Mouse (Mus musculus) heart, embryonic 16.5 days (tissue): Measurements from ENCODE around the gene Alx3. TPM values are rescaled to one million over a fixed set of nuclear protein-coding genes. Genes with fewer than 3 reads are reported as not detected.
A peak's percentile ranks its signal among the peaks of the same experiment; 100 is the strongest.

Source experiments
- ATAC-seq: fragments of 200-750 bp; cut with Nextera tagmentation; replicated peaks from 2 replicates; pipeline ENCODE4 v1.8.0; 2017; ENCODE audit warnings: moderate number of reproducible peaks; ENCODE audit not compliant: insufficient read depth, low FRiP score; ENCODE audit errors: extremely low read depth
- H3K27ac ChIP-seq: fragments of 300-500 bp; sonication (generic); 2 replicates; pipeline ENCODE4 v1.5.1; 2014; ENCODE audit warnings: mild to moderate bottlenecking, low read length, control low read depth, moderate library complexity
- H3K27me3 ChIP-seq: fragments of 300-500 bp; sonication (generic); 2 replicates; pipeline ENCODE4 v1.6.1; 2014; ENCODE audit warnings: low read length, mixed read lengths; ENCODE audit not compliant: control insufficient read depth, insufficient read depth
- H3K36me3 ChIP-seq: fragments of 300-500 bp; sonication (generic); 2 replicates; pipeline ENCODE4 v1.6.1; 2014; ENCODE audit not compliant: control insufficient read depth, insufficient read depth
- H3K4me1 ChIP-seq: fragments of 300-500 bp; sonication (generic); 2 replicates; pipeline ENCODE4 v1.6.1; 2014; ENCODE audit warnings: low read length, mixed read lengths; ENCODE audit not compliant: control insufficient read depth, insufficient read depth
- H3K4me2 ChIP-seq: fragments of 300-500 bp; sonication (generic); 2 replicates; pipeline ENCODE4 v1.6.1; 2014; ENCODE audit warnings: low read depth, mild to moderate bottlenecking, control low read depth, low read length
- H3K4me3 ChIP-seq: fragments of 300-500 bp; sonication (generic); 2 replicates; pipeline ENCODE4 v1.5.1; 2014; ENCODE audit warnings: mild to moderate bottlenecking, control low read depth, low read length
- H3K9ac ChIP-seq: fragments of 300-500 bp; sonication (generic); 2 replicates; pipeline ENCODE4 v1.6.1; 2014; ENCODE audit warnings: low read length, control low read depth
- H3K9me3 ChIP-seq: fragments of 300-500 bp; sonication (generic); replicated peaks from 2 replicates; pipeline ENCODE4 v1.6.1; 2016; ENCODE audit warnings: low read length; ENCODE audit not compliant: control insufficient read depth
- WGBS: fragments of 180-500 bp; shearing (Covaris S2); extraction: QIAGEN DNeasy Blood & Tissue Kit; methylation state at CpG from one replicate; pipeline ENCODE4 v1.1.7; 2014; 5-methylcytosine and 5-hydroxymethylcytosine counted together
- polyA plus RNA-seq: library from polyadenylated mRNA; unstranded; fragments of >200 nt; fragmentation: Nextera tagmentation; extraction: Ambion mirVana; gene quantifications from 2 replicates; pipeline ENCODE4 v1.2.1, GENCODE M21; 2015

Gene Alx3
- polyA plus RNA-seq, 1 experiment from 2014 or later: 0.26 TPM

GRCm38 (mm10) chr3:107581103-107582010, 13.5 kb upstream of the Alx3 start:
- peaks cover 7% of the 10 kb centered on the region; the same call in 1 of the 2 replicates for H3K4me1 ChIP-seq
- H3K27ac ChIP-seq: no peak overlapping the region
- no peaks in the 10 kb centered on the region for H3K36me3 ChIP-seq
- no peak overlapping the region for H3K4me2 ChIP-seq
- no peaks in the 10 kb centered on the region for H3K9me3 ChIP-seq
- ATAC-seq: no peak
- WGBS: 15% methylated on average over 15 of the region's 15 CpGs
- H3K27me3 ChIP-seq: peaks cover 67% of the 10 kb centered on the region
- no peak overlapping the region for H3K4me3 ChIP-seq
- no peak overlapping the region for H3K9ac ChIP-seq

DNA sequence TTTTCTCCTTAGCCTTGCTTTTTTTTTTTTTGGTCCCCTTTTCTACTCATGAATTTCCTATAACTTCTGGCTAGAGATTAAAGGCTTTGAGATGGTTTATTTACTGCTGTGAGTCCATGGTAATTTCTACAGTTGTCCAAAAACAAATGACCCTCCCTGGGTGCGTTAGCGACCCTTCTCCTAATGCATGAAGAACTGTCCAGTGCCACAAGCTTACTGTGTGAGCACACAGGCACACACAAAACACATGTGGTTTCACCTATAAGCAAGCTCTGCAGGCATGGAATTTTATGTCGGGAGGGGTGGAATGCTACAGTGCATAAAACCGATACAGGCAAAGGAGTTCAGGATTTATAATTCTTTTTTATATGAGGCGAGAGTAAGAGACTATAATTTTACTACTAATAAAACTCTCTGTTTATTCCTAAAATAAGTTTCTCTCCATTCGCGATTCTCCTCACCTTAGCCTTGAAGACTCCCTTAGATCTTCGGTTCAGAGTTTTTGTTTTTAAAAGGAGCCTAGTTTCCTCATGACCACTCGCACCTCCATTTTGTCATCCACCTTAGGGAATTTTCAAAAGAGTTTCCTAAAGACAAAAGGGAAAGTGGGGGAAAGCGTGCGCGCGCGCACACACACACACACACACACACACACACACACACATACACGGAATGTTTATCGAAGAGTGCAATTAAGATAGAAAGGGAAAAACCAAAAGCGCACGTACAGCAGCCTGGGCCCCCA, 12.5 kb upstream of the Alx3 start:
- Histone ChIP-seq H3K27ac (no peak overlapping the region), H3K9ac (peak overlapping the region; percentile 57; the same call in 1 of the 2 replicates), H3K4me3 (peak overlapping the region; percentile 54), H3K4me1 (peaks cover 7% of the 10 kb centered on the region; the same call in 1 of the 2 replicates), H3K9me3 (no peaks in the 10 kb centered on the region), H3K36me3 (no peaks in the 10 kb centered on the region), H3K27me3 (peaks cover 76% of the 10 kb centered on the region), H3K4me2 (peak overlapping the region; percentile 77)
- ATAC-seq: no peak
- 5% methylated on average over 18 of the region's 18 CpGs for WGBS

- WGBS: 2% methylated on average over 65 of the region's 65 CpGs
- no peaks in the 10 kb centered on the region for H3K9me3 ChIP-seq
- peak overlapping the region; percentile 54 for H3K4me3 ChIP-seq
- H3K36me3 ChIP-seq: no peaks in the 10 kb centered on the region
- no peak overlapping the region for H3K27ac ChIP-seq
- peaks cover 7% of the 10 kb centered on the region; the same call in 1 of the 2 replicates for H3K4me1 ChIP-seq
- peak overlapping the region; percentile 57 for H3K9ac ChIP-seq
- no peak for ATAC-seq
- H3K27me3 ChIP-seq: peaks cover 84% of the 10 kb centered on the region
- H3K4me2 ChIP-seq: peak overlapping the region; percentile 77
These were observed 11.7 kb upstream of the Alx3 start for GRCm38 (mm10) chr3:107582875-107583767.

- ATAC-seq: no peak
- no peaks in the 10 kb centered on the region for H3K36me3 ChIP-seq
- WGBS: 37% methylated on average over 1 of the region's 1 CpGs
- H3K9ac ChIP-seq: no peak overlapping the region
- H3K4me1 ChIP-seq: peaks cover 7% of the 10 kb centered on the region; the same call in 1 of the 2 replicates
- H3K27ac ChIP-seq: no peak overlapping the region
- peaks cover 88% of the 10 kb centered on the region for H3K27me3 ChIP-seq
- no peaks in the 10 kb centered on the region for H3K9me3 ChIP-seq
- H3K4me3 ChIP-seq: no peak overlapping the region
- no peak overlapping the region for H3K4me2 ChIP-seq
These were observed 10.9 kb upstream of the Alx3 start for GRCm38 (mm10) chr3:107583893-107584292.

DNA sequence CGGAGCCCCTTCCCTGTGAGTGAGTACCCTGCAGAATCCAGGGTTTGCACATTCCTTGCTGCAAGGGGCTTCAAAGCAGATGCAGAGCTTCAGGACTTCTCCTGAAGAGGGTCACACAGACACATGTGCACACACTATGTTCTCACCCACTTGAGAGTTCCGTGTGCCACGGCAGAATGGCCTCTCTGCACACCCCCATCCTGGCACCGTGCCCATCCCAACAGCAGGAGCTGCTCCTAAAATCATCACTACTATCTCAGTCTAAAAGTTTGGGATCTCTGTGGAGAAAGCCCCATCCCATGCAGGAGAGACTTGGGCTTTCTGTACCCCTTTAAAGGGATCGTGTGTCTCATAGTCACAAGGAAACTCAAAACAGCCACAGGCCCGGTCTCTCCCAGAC, 8.3 kb upstream of the Alx3 start:
- ATAC-seq: no peak
- Histone ChIP-seq H3K4me1 (peaks cover 7% of the 10 kb centered on the region; the same call in 1 of the 2 replicates), H3K4me3 (no peak overlapping the region), H3K4me2 (no peak overlapping the region), H3K36me3 (no peaks in the 10 kb centered on the region), H3K9me3 (no peaks in the 10 kb centered on the region), H3K27me3 (peaks cover 85% of the 10 kb centered on the region), H3K27ac (no peak overlapping the region), H3K9ac (no peak overlapping the region)
- 50% methylated on average over 6 of the region's 6 CpGs for WGBS

DNA sequence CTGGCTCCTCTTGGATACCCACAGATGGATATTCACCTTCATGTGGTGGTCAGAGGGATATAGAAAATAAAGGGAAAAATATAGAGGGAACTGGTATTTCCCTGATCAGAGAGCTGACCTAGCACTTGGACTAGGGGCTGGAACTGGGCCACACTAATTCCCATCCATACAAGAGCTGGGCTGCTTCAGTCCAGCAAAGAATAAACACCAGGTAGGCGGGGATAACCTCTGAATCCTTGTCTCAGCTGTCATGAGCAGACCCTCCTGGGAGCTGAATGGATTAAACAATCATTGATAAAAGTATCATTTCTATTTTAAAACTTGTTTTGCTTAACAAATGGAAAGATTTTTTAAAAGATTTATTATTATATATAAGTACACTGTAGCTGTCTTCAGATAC, 3.2 kb upstream of the Alx3 start:
- Histone ChIP-seq H3K9ac (no peak overlapping the region), H3K27ac (no peak overlapping the region), H3K4me1 (peaks cover 12% of the 10 kb centered on the region), H3K27me3 (peaks cover 82% of the 10 kb centered on the region), H3K36me3 (no peaks in the 10 kb centered on the region), H3K4me3 (no peak overlapping the region), H3K9me3 (no peaks in the 10 kb centered on the region), H3K4me2 (no peak overlapping the region)
- ATAC-seq: no peak
- 53% methylated on average over 1 of the region's 1 CpGs for WGBS

- H3K4me3 ChIP-seq: no peak overlapping the region
- peaks cover 80% of the 10 kb centered on the region for H3K27me3 ChIP-seq
- peaks cover 14% of the 10 kb centered on the region for H3K4me1 ChIP-seq
- no peaks in the 10 kb centered on the region for H3K9me3 ChIP-seq
- H3K27ac ChIP-seq: no peak overlapping the region
- no peaks in the 10 kb centered on the region for H3K36me3 ChIP-seq
- no peak overlapping the region for H3K9ac ChIP-seq
- H3K4me2 ChIP-seq: no peak overlapping the region
- 68% methylated on average over 2 of the region's 2 CpGs for WGBS
- ATAC-seq: no peak
These were observed 1.2 kb upstream of the Alx3 start for GRCm38 (mm10) chr3:107593632-107594031.

GRCm38 (mm10) chr3:107595264-107595937, 570 bp downstream of the Alx3 start:
- no peaks in the 10 kb centered on the region for H3K36me3 ChIP-seq
- peaks cover 14% of the 10 kb centered on the region for H3K4me1 ChIP-seq
- H3K4me2 ChIP-seq: peak overlapping the region; percentile 66
- 1% methylated on average over 50 of the region's 50 CpGs for WGBS
- ATAC-seq: 0 out of 2 replicates have a peak, but pooled peaks have one; percentile 17
- H3K27me3 ChIP-seq: peaks cover 82% of the 10 kb centered on the region
- no peaks in the 10 kb centered on the region for H3K9me3 ChIP-seq
- peak overlapping the region; percentile 20 for H3K9ac ChIP-seq
- peak overlapping the region; percentile 48 for H3K4me3 ChIP-seq
- no peak overlapping the region for H3K27ac ChIP-seq
